Mouse (Mus musculus) ES-Bruce4 (cell line): ENCODE measurements at regions not wholly inside any gene's neighbourhood (a gene's known extent, or its start where the extent isn't known, plus 50 kb on each side); places are given as distances from the start of the nearest gene placed in this dataset.

ENCODE experiments used
- CTCF ChIP-seq: IDR thresholded peaks from one replicate; pipeline ENCODE4 v1.8.1; 2011; ENCODE audit warnings: low read depth, low read length
- EP300 ChIP-seq: IDR thresholded peaks from 2 replicates; pipeline ENCODE4 v1.6.1; 2011; ENCODE audit warnings: low read depth, low read length; ENCODE audit not compliant: insufficient read depth

- TF ChIP-seq CTCF (no peak), EP300 (no peak)
Measured at GRCm38 (mm10) chr9:15421864-15422263, 64.3 kb upstream of the Cep295 start.
